Mouse (Mus musculus) kidney, embryonic 15.5 days (tissue): ENCODE results near the gene Rpusd4. TPM values are rescaled to one million over a fixed set of nuclear protein-coding genes. Genes with fewer than 3 reads are reported as not detected.

Experiments
- ATAC-seq: fragments of 200-750 bp; cut with Nextera tagmentation; replicated peaks from 2 replicates; pipeline ENCODE4 v1.8.0; 2017; ENCODE audit warnings: moderate TSS enrichment; ENCODE audit not compliant: low FRiP score
- H3K27ac ChIP-seq: fragments of 300-500 bp; sonication (generic); 2 replicates; pipeline ENCODE4 v1.5.1; 2015; ENCODE audit warnings: mild to moderate bottlenecking, inconsistent platforms
- H3K27me3 ChIP-seq: fragments of 300-500 bp; sonication (generic); 2 replicates; pipeline ENCODE4 v1.6.1; 2015; ENCODE audit warnings: inconsistent platforms
- H3K36me3 ChIP-seq: fragments of 300-500 bp; sonication (generic); 2 replicates; pipeline ENCODE4 v1.6.1; 2015; ENCODE audit warnings: inconsistent platforms
- H3K4me1 ChIP-seq: fragments of 300-500 bp; sonication (generic); 2 replicates; pipeline ENCODE4 v1.6.1; 2015; ENCODE audit warnings: inconsistent platforms
- H3K4me2 ChIP-seq: fragments of 300-500 bp; sonication (generic); 2 replicates; pipeline ENCODE4 v1.6.1; 2015; ENCODE audit warnings: moderate library complexity, mild to moderate bottlenecking, inconsistent platforms
- H3K4me3 ChIP-seq: fragments of 300-500 bp; sonication (generic); replicated peaks from 2 replicates; pipeline ENCODE4 v1.5.1; 2015; ENCODE audit warnings: mild to moderate bottlenecking, inconsistent platforms
- H3K9ac ChIP-seq: fragments of 300-500 bp; sonication (generic); 2 replicates; pipeline ENCODE4 v1.6.1; 2015; ENCODE audit warnings: mild to moderate bottlenecking, inconsistent platforms
- H3K9me3 ChIP-seq: fragments of 300-500 bp; sonication (generic); replicated peaks from 2 replicates; pipeline ENCODE4 v1.6.1; 2016; ENCODE audit warnings: inconsistent platforms
- WGBS: fragments of 180-500 bp; shearing (Covaris S2); methylation state at CpG from one replicate; pipeline ENCODE4 v1.1.7; 2015; ENCODE audit warnings: mixed read lengths; 5-methylcytosine and 5-hydroxymethylcytosine counted together
- polyA plus RNA-seq: library from polyadenylated mRNA; unstranded; fragments of >200 nt; fragmentation: Nextera tagmentation; extraction: Ambion mirVana; gene quantifications from 2 replicates; pipeline ENCODE4 v1.2.1, GENCODE M21; 2015

The Rpusd4 gene
- polyA plus RNA-seq, 1 experiment from 2014 or later, result 28.9 TPM

DNA sequence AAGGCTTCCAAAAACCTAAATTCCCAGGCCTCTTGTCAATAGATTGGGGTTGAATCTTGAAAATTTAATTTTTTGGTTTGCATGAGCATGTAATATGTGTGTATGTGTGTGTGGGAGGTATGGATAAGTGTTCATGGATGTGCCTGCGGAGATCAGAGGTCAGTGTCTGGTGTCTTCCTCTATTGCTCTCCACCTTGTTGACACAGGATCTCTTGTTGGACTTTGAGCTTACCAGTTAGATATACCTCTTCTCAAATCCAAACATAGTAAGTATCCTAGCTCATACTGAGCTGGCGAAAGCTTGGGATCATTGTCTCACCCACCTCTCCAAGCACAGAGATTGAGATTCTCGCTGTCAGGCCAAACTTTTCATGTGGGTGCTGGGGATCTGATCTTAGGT, 22.8 kb downstream of the Rpusd4 start:
- no peak overlapping the region for H3K4me2 ChIP-seq
- no peak for ATAC-seq

GRCm38 (mm10) chr9:35290916-35291315, 23.3 kb downstream of the Rpusd4 start:
- no peak overlapping the region for H3K27ac ChIP-seq
- H3K9ac ChIP-seq, result no peak overlapping the region
- no peak overlapping the region for H3K4me2 ChIP-seq
- H3K4me3 ChIP-seq, result no peak overlapping the region
- no peaks in the 10 kb centered on the region for H3K9me3 ChIP-seq
- no peak for ATAC-seq
- 76% methylated on average over 4 of the region's 4 CpGs for WGBS
- peaks cover 8% of the 10 kb centered on the region; the same call in 1 of the 2 replicates for H3K27me3 ChIP-seq
- H3K36me3 ChIP-seq, result no peaks in the 10 kb centered on the region
- H3K4me1 ChIP-seq, result no peaks in the 10 kb centered on the region; the same call in 1 of the 2 replicates

More for the DNA sequence above, 22.8 kb downstream of the Rpusd4 start:
- 94% methylated on average over 3 of the region's 3 CpGs for WGBS
- H3K9me3 ChIP-seq, result no peaks in the 10 kb centered on the region
- H3K4me1 ChIP-seq, result no peaks in the 10 kb centered on the region; the same call in 1 of the 2 replicates
- H3K36me3 ChIP-seq, result no peaks in the 10 kb centered on the region
- H3K27ac ChIP-seq, result no peak overlapping the region
- peaks cover 8% of the 10 kb centered on the region; the same call in 1 of the 2 replicates for H3K27me3 ChIP-seq
- H3K4me3 ChIP-seq, result no peak overlapping the region
- H3K9ac ChIP-seq, result no peak overlapping the region

DNA sequence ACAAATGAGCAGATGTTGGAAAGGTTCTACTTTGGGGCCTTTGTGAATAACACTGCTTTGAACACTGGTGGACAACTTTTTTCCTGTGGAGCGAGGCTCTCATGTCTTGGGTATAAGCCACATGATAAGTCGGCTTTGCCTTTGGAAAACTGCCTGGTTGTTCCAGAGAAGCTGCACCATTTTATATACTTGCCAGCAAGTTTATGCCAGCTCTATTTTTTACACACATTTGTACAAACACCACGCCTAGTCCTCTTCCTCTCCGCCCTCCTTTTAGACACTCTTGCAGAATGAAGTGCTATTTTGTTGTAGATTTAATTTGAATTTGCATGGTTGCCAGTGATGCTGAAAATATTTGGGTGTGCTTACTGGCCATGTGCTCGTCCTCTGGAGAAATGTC, 25.8 kb downstream of the Rpusd4 start:
- 0 out of 2 replicates have a peak, but pooled peaks cover under 1% of the 10 kb centered on the region for H3K27me3 ChIP-seq
- no peak overlapping the region for H3K4me2 ChIP-seq
- H3K9me3 ChIP-seq, result no peaks in the 10 kb centered on the region; the same call in 1 of the 2 replicates
- no peak for ATAC-seq
- 81% methylated on average over 5 of the region's 5 CpGs for WGBS
- H3K9ac ChIP-seq, result no peak overlapping the region
- no peaks in the 10 kb centered on the region; the same call in 1 of the 2 replicates for H3K4me1 ChIP-seq
- no peaks in the 10 kb centered on the region for H3K36me3 ChIP-seq
- H3K27ac ChIP-seq, result no peak overlapping the region
- no peak overlapping the region for H3K4me3 ChIP-seq

- H3K9ac ChIP-seq, result no peak overlapping the region
- H3K27ac ChIP-seq, result no peak overlapping the region
- no peaks in the 10 kb centered on the region; the same call in 1 of the 2 replicates for H3K9me3 ChIP-seq
- ATAC-seq, result no peak
- H3K36me3 ChIP-seq, result no peaks in the 10 kb centered on the region
- no peak overlapping the region for H3K4me3 ChIP-seq
- H3K4me1 ChIP-seq, result no peaks in the 10 kb centered on the region
- H3K4me2 ChIP-seq, result no peak overlapping the region
- no peaks in the 10 kb centered on the region for H3K27me3 ChIP-seq
These were observed 30.1 kb downstream of the Rpusd4 start for GRCm38 (mm10) chr9:35297791-35298190.

GRCm38 (mm10) chr9:35302172-35302571, 34.5 kb downstream of the Rpusd4 start:
- Histone ChIP-seq H3K4me3 (no peak overlapping the region), H3K27ac (no peak overlapping the region), H3K9ac (no peak overlapping the region), H3K4me2 (no peak overlapping the region), H3K4me1 (no peaks in the 10 kb centered on the region), H3K27me3 (no peaks in the 10 kb centered on the region), H3K36me3 (no peaks in the 10 kb centered on the region), H3K9me3 (no peaks in the 10 kb centered on the region)
- 88% methylated on average over 3 of the region's 3 CpGs for WGBS
- no peak for ATAC-seq

- H3K27ac ChIP-seq, result no peak overlapping the region
- no peak for ATAC-seq
- H3K9ac ChIP-seq, result no peak overlapping the region
- H3K27me3 ChIP-seq, result no peaks in the 10 kb centered on the region
- WGBS, result 73% methylated on average over 7 of the region's 7 CpGs
- H3K4me3 ChIP-seq, result no peak overlapping the region
- H3K36me3 ChIP-seq, result no peaks in the 10 kb centered on the region
- no peaks in the 10 kb centered on the region for H3K4me1 ChIP-seq
- no peak overlapping the region for H3K4me2 ChIP-seq
- H3K9me3 ChIP-seq, result no peaks in the 10 kb centered on the region
These were observed 39.8 kb downstream of the Rpusd4 start for GRCm38 (mm10) chr9:35307461-35307860.

DNA sequence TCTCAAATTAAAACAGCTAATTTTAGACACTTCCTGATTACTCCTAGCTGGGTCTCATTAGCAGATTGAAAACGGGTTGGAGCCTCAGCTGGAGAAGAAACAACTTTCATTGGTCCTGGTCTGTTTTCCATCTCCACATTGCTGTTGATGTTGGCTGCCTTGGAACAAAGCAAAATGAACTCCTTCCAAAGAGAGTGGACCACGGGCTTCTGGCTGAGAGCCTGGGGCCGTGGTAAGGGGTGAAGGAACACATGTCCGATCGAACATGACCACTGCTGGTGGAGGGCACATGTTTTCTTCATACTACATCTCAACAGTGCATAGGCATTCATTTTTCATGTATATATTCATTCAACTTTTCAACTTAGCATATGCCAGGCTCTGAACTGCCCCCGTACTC, 42.7 kb downstream of the Rpusd4 start:
- 71% methylated on average over 6 of the region's 6 CpGs for WGBS

DNA sequence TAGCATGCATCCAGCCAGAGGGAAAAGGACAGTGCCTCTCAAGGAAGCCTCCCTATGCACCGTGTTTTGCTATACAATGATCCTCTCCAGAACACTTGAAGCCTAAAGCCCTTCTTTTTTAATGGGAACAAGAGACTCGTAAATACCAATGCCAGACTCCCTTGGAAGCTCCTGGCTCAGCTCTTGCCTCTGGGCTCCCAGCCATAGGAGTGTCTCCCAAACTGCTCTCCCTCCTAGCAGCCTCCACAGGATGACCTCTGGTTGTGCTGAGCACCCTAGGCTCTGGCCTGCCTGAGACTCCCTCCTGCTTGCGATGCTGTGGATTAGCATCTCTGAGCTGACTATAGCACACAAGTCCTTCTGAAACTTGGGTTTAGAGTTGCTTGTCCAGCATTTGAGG, 44.9 kb downstream of the Rpusd4 start:
- Histone ChIP-seq H3K36me3 (no peaks in the 10 kb centered on the region), H3K9ac (no peak overlapping the region), H3K27me3 (no peaks in the 10 kb centered on the region), H3K27ac (no peak overlapping the region), H3K4me1 (peaks cover 20% of the 10 kb centered on the region), H3K4me2 (no peak overlapping the region), H3K4me3 (no peak overlapping the region), H3K9me3 (no peaks in the 10 kb centered on the region)
- no peak for ATAC-seq
- WGBS, result 56% methylated on average over 3 of the region's 3 CpGs

More for the DNA sequence above, 42.7 kb downstream of the Rpusd4 start:
- H3K4me2 ChIP-seq, result no peak overlapping the region
- H3K4me3 ChIP-seq, result no peak overlapping the region
- H3K9ac ChIP-seq, result no peak overlapping the region
- H3K27ac ChIP-seq, result no peak overlapping the region
- peaks cover 6% of the 10 kb centered on the region for H3K4me1 ChIP-seq
- ATAC-seq, result no peak
- H3K27me3 ChIP-seq, result no peaks in the 10 kb centered on the region
- no peaks in the 10 kb centered on the region for H3K36me3 ChIP-seq
- H3K9me3 ChIP-seq, result no peaks in the 10 kb centered on the region

GRCm38 (mm10) chr9:35313601-35314000, 45.9 kb downstream of the Rpusd4 start:
- Histone ChIP-seq H3K27ac (no peak overlapping the region), H3K4me2 (no peak overlapping the region), H3K36me3 (no peaks in the 10 kb centered on the region), H3K9me3 (no peaks in the 10 kb centered on the region), H3K9ac (no peak overlapping the region), H3K4me3 (no peak overlapping the region), H3K4me1 (peaks cover 30% of the 10 kb centered on the region), H3K27me3 (no peaks in the 10 kb centered on the region)
- ATAC-seq, result no peak
- 23% methylated on average over 4 of the region's 4 CpGs for WGBS

GRCm38 (mm10) chr9:35314254-35314653, 46.6 kb downstream of the Rpusd4 start:
- no peak overlapping the region for H3K9ac ChIP-seq
- WGBS, result 67% methylated on average over 1 of the region's 1 CpGs
- H3K27me3 ChIP-seq, result no peaks in the 10 kb centered on the region
- H3K9me3 ChIP-seq, result no peaks in the 10 kb centered on the region
- no peak for ATAC-seq
- no peaks in the 10 kb centered on the region for H3K36me3 ChIP-seq
- no peak overlapping the region for H3K27ac ChIP-seq
- H3K4me2 ChIP-seq, result no peak overlapping the region
- H3K4me1 ChIP-seq, result peaks cover 37% of the 10 kb centered on the region
- H3K4me3 ChIP-seq, result no peak overlapping the region

DNA sequence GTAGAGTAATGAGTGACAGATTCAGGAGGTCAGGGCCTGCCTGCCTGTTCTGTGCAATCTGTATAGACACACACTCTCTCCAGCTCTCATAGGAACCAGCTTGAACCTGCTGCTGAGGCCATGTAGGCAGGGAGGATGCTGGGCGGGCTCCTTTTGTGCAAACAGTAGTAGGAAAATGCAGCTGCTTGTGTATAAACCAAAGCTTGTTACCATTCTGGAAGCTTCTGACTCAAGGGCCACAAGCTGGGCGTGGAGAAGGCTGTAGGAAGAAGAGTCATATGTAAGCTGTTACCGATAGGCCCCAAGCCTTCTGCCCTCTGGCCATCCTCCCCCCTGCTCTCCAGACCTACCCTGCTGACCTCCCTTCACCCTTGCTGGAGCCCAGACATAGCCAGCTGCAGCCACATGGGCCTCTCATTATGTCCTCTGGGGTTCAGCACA, 49.1 kb downstream of the Rpusd4 start:
- Histone ChIP-seq H3K36me3 (no peaks in the 10 kb centered on the region), H3K27ac (peak overlapping the region; percentile 42), H3K4me1 (peaks cover 37% of the 10 kb centered on the region), H3K9ac (no peak overlapping the region; the same call in 1 of the 2 replicates), H3K4me2 (no peak overlapping the region), H3K27me3 (0 out of 2 replicates have a peak, but pooled peaks cover 4% of the 10 kb centered on the region), H3K9me3 (no peaks in the 10 kb centered on the region), H3K4me3 (no peak overlapping the region)
- 36% methylated on average over 3 of the region's 3 CpGs for WGBS
- no peak; the same call in 1 of the 2 replicates for ATAC-seq

DNA sequence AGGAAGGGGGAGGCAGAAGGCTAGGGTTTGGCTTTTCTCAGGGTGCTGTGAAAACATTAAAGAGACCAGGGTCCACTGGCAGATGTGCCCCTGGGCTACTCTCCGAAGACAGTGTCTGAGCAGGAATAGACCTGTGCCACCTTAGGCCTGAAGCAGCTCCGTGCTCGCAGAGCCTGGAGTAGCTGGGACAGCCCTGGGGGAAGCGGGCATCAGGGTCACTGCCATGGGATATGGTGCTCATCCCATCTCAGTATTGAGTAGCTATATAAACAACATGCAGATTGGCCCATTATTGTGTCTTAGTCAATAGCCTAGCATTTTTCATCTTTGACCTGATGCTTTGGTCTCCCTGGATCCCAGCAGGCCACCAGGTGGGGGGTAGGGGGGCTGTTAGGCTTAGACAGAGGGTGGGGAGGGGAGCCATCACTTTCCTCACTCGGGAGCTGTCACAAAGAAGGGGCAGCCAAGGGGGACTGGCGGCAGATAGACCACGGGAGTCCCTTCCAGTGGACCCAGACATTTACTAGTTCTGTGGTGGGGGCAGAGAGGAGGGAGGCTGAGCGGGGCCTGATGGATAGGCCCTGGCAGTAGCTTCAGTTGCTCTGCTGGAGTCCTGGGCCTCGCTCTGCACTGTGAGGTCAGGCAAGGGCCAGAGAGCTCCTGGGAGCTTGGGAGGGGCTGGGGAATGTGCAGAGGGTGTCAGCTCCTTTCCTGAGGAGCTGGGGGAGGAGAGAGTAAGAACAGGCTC, 49.7 kb downstream of the Rpusd4 start:
- H3K4me1 ChIP-seq, result peaks cover 37% of the 10 kb centered on the region
- 0 out of 2 replicates have a peak, but pooled peaks cover 4% of the 10 kb centered on the region for H3K27me3 ChIP-seq
- no peak overlapping the region for H3K4me3 ChIP-seq
- ATAC-seq, result peak; percentile 44
- H3K27ac ChIP-seq, result peak overlapping the region; percentile 42
- WGBS, result 41% methylated on average over 9 of the region's 9 CpGs
- H3K9me3 ChIP-seq, result no peaks in the 10 kb centered on the region
- no peaks in the 10 kb centered on the region for H3K36me3 ChIP-seq
- no peak overlapping the region; the same call in 1 of the 2 replicates for H3K9ac ChIP-seq
- no peak overlapping the region for H3K4me2 ChIP-seq
